Mouse (Mus musculus): Measurements from ENCODE around the gene Apoh.

- TF ChIP-seq GATA1 (IDR thresholded peaks at IDR 0.05; ENCODE audit: low read length) (no peak), TAL1 (IDR thresholded peaks at IDR 0.05; ENCODE audit: low read length) (no peak)
Observed at GRCm38 (mm10) chr11:108385666-108386024, 42.5 kb downstream of the Apoh start.

All from erythroblast, embryonic 14.5 days (primary cell).